Mouse (Mus musculus): Measurements from ENCODE around the gene Mis18a. TPM values are rescaled to one million over a fixed set of nuclear protein-coding genes. Genes with fewer than 3 reads are reported as not detected.
A peak's percentile ranks its signal among the peaks of the same experiment; 100 is the strongest.

Mis18a gene
- polyA plus RNA-seq, 1 experiment from 2014 or later: 25.8 TPM

DNA sequence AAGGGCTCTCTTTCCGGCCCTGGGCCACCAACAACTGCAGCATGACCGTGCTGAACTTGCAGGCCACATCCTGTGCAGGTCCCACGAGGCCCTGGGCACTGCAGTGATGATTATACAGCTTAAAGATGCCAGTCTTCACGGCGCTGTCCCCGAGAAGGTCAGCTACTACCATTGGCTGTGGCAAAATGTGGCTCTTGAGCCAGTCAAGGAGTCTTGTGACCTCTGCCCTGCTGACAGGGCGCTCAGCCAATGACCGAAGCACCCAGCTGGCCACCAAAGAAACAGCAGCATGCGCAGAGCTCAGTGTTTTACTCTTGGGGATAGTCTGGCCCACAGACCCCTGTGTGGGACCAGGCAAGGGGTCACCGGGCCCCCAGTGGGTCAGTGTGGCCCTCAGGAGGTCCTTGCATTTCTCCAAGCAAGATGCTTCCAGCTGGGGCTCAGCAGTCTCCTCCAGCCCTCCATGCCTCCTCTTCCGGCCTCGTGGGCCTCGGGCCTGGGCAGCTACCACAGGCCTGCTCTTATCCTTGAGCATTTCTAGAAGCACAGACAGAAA is 26.3 kb upstream of the Mis18a start:
- no peak for ATAC-seq (ENCODE audit: low FRiP score)
- no peaks in the 10 kb centered on the region for H3K9me3 ChIP-seq (ENCODE audit: control insufficient read depth, low read length)

DNA sequence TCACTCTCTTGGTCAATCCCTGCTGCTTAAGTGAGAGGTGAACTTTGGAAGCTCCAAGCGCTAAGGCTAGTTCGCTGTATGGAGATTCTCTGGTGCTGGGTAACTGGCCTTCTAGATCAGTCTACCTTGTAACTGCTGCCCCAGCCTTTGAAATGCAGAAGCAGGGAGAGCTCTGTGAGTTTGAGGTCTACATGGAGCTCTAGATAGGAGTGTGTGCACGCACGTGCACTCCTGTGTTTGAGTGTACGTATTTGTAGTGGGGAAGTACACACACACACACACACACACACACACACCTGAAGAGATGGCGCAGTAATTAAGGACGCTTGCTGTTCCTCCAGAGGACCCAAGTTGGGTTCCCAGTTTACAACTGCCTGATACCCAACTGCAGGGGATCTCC is 21.0 kb upstream of the Mis18a start:
- H3K9ac ChIP-seq: no peak overlapping the region
- H3K27ac ChIP-seq: no peak overlapping the region
- H3K27me3 ChIP-seq (ENCODE audit: control insufficient read depth, insufficient read depth, low read length): no peaks in the 10 kb centered on the region
- H3K36me3 ChIP-seq (replicated peaks; ENCODE audit: control insufficient read depth, insufficient read depth): peaks cover 24% of the 10 kb centered on the region
- H3K9me3 ChIP-seq (ENCODE audit: control insufficient read depth, low read length): no peaks in the 10 kb centered on the region
- WGBS: 95% methylated on average over 7 of the region's 7 CpGs
- no peak overlapping the region for H3K4me2 ChIP-seq (replicated peaks)
- DNase-seq (ENCODE audit: low spot score): no peak
- no peak overlapping the region for H3K4me3 ChIP-seq (replicated peaks; ENCODE audit: low read length)
- ATAC-seq (ENCODE audit: low FRiP score): no peak
- no peaks in the 10 kb centered on the region for H3K4me1 ChIP-seq (replicated peaks; ENCODE audit: control insufficient read depth, insufficient read depth, low read length)

More for the DNA sequence above, 26.3 kb upstream of the Mis18a start:
- H3K36me3 ChIP-seq (replicated peaks; ENCODE audit: control insufficient read depth, insufficient read depth): peaks cover 63% of the 10 kb centered on the region
- H3K4me1 ChIP-seq (replicated peaks; ENCODE audit: control insufficient read depth, insufficient read depth, low read length): no peaks in the 10 kb centered on the region
- H3K4me3 ChIP-seq (replicated peaks; ENCODE audit: low read length): no peak overlapping the region
- WGBS: 93% methylated on average over 13 of the region's 13 CpGs
- H3K4me2 ChIP-seq (replicated peaks): no peak overlapping the region
- no peak overlapping the region for H3K27ac ChIP-seq
- DNase-seq (ENCODE audit: low spot score): no peak
- H3K27me3 ChIP-seq (ENCODE audit: control insufficient read depth, insufficient read depth, low read length): no peaks in the 10 kb centered on the region
- no peak overlapping the region for H3K9ac ChIP-seq

DNA sequence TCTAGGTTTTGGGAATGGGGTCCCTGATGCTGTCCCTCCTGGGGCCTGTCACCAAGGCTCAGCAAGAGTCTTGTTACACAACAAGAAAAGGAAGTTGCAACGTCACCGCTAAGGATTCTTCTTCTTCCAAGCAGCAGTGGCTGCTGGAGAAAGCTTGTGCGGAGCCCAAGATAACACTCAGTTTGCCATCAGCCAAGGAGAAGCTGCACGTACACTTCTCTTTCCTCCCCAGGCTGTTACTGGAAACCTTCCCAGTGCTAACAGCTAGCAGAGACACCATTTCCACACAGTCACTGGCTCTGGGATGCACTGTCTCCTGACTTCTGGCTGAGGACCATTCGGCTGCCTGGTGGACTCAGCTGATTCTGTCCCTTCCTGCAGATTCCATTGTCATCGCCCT is 19.9 kb upstream of the Mis18a start:
- Histone ChIP-seq H3K9ac (no peak overlapping the region), H3K27me3 (ENCODE audit: control insufficient read depth, insufficient read depth, low read length) (no peaks in the 10 kb centered on the region), H3K4me2 (replicated peaks) (no peak overlapping the region), H3K4me3 (replicated peaks; ENCODE audit: low read length) (no peak overlapping the region), H3K36me3 (replicated peaks; ENCODE audit: control insufficient read depth, insufficient read depth) (peaks cover 14% of the 10 kb centered on the region), H3K27ac (no peak overlapping the region), H3K9me3 (ENCODE audit: control insufficient read depth, low read length) (no peaks in the 10 kb centered on the region), H3K4me1 (replicated peaks; ENCODE audit: control insufficient read depth, insufficient read depth, low read length) (0 out of 2 replicates have a peak, but pooled peaks cover 4% of the 10 kb centered on the region)
- ATAC-seq (ENCODE audit: low FRiP score) (no peak), DNase-seq (ENCODE audit: low spot score) (no peak)
- 92% methylated on average over 6 of the region's 6 CpGs for WGBS

DNA sequence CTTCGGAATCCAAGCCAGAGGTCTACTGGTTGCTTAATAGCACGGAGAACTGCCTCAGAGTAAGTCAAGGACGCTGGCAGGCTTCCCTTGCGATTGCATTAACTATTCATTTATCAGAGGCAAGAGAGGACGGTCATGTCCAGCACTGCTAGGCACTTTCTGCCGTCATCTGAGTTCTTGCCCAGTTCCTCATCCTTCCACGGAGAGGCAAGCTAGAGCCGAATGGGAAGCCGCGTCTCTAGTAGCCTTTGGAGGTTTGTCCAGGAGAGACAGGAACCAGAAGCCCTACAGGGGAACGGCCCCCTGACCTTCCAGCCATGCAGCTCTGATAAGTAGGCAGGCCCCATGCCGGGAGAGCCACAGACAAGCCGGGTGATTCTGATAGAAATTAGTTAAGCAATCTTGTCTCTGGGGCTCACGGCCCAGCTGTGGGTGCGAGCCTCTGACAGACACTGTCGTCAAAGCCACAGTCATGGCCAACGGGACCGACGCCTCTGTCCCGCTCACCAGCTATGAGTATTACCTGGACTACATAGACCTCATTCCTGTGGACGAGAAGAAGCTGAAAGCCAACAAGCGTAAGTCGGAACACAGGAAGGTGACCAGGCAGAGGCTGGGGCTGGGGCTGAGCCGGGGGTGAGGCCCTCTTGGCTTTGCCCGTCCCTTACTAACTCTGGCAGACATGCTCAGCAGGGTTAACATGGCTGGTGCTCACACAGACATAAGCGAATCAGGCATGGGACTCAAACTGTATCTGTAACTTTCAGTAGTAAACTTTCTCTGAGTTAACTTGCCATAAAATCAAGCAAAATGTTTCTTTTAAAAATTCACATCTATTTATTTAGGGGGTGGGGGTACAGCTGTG is 11.1 kb upstream of the Mis18a start, which contains the start of gene Mrap:
Gene Mrap, plus strand, starts transcription at position 116 of the 865 bp plus-strand sequence.
- WGBS: 86% methylated on average over 26 of the region's 26 CpGs
- Histone ChIP-seq H3K9me3 (ENCODE audit: control insufficient read depth, low read length) (no peaks in the 10 kb centered on the region), H3K27ac (no peak within 1 kb of the TSS), H3K4me3 (replicated peaks; ENCODE audit: low read length) (no peak within 1 kb of the TSS), H3K4me1 (replicated peaks; ENCODE audit: control insufficient read depth, insufficient read depth, low read length) (peaks cover 11% of the 10 kb centered on the region), H3K9ac (no peak within 1 kb of the TSS), H3K4me2 (replicated peaks) (no peak within 1 kb of the TSS), H3K36me3 (replicated peaks; ENCODE audit: control insufficient read depth, insufficient read depth) (no peaks in the 10 kb centered on the region), H3K27me3 (ENCODE audit: control insufficient read depth, insufficient read depth, low read length) (no peaks in the 10 kb centered on the region)
- DNase-seq (ENCODE audit: low spot score) (no peak), ATAC-seq (ENCODE audit: low FRiP score) (no peak)

DNA sequence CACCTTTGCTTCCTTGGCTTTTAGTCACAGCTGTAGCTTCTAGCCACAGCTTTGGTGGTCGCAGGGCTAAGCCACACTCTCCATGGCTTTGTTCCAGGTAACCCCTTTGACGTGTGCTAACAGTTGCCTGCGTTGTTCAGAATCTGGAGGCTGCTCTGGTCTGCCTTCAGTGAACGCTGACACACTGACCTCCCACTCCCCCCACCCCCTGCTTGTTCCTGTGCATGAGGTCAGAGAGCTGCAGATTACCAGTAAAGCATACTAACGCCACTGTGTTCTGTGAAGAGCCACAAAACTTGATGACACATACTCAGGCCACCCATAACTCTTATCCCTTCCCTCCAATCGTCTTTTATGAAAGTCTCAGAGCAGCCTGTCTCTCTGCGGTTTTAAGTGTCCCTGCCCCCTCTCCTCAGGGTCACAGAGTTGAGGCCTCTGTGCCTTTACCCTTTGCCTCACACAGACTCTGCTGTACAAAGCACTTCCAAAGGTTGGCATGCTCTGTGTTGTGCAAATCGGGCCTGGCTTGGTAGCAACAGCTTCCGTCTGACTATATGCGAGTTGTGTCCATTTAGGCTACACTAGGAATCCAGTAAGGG is 9.6 kb upstream of the Mis18a start:
- Histone ChIP-seq H3K36me3 (replicated peaks; ENCODE audit: control insufficient read depth, insufficient read depth) (no peaks in the 10 kb centered on the region), H3K4me1 (replicated peaks; ENCODE audit: control insufficient read depth, insufficient read depth, low read length) (peaks cover 6% of the 10 kb centered on the region), H3K9me3 (ENCODE audit: control insufficient read depth, low read length) (no peaks in the 10 kb centered on the region), H3K27ac (no peak overlapping the region), H3K9ac (no peak overlapping the region), H3K4me2 (replicated peaks) (no peak overlapping the region), H3K27me3 (ENCODE audit: control insufficient read depth, insufficient read depth, low read length) (no peaks in the 10 kb centered on the region), H3K4me3 (replicated peaks; ENCODE audit: low read length) (no peak overlapping the region)
- 79% methylated on average over 10 of the region's 10 CpGs for WGBS
- no peak for DNase-seq (ENCODE audit: low spot score)
- no peak for ATAC-seq (ENCODE audit: low FRiP score)

DNA sequence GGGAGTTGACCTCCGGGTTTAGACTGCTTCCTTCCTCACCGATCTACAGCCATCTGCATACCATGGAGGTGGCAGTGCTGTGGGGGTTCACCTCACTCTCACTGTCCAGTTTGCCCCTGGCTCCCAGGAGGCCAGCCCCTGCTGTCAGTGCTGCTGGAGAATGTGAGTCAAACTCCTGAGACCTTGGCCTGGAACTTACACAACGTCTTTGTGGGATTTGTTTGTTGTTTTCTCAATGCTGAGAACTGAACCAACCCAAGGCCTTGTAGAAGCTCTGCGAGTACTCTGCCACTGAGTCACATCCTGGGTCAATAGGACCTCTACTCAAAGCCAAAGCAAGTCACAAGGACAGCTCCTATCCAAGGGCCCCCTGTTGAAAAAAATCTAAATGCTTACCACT is 8.4 kb upstream of the Mis18a start:
- H3K9ac ChIP-seq: no peak overlapping the region
- H3K4me3 ChIP-seq (replicated peaks; ENCODE audit: low read length): no peak overlapping the region
- H3K4me1 ChIP-seq (replicated peaks; ENCODE audit: control insufficient read depth, insufficient read depth, low read length): no peaks in the 10 kb centered on the region
- 0 out of 2 replicates have a peak, but pooled peaks cover 5% of the 10 kb centered on the region for H3K9me3 ChIP-seq (ENCODE audit: control insufficient read depth, low read length)
- DNase-seq (ENCODE audit: low spot score): no peak
- H3K4me2 ChIP-seq (replicated peaks): no peak overlapping the region
- H3K27me3 ChIP-seq (ENCODE audit: control insufficient read depth, insufficient read depth, low read length): no peaks in the 10 kb centered on the region
- no peaks in the 10 kb centered on the region for H3K36me3 ChIP-seq (replicated peaks; ENCODE audit: control insufficient read depth, insufficient read depth)
- H3K27ac ChIP-seq: no peak overlapping the region
- 82% methylated on average over 4 of the region's 4 CpGs for WGBS
- ATAC-seq (ENCODE audit: low FRiP score): no peak

DNA sequence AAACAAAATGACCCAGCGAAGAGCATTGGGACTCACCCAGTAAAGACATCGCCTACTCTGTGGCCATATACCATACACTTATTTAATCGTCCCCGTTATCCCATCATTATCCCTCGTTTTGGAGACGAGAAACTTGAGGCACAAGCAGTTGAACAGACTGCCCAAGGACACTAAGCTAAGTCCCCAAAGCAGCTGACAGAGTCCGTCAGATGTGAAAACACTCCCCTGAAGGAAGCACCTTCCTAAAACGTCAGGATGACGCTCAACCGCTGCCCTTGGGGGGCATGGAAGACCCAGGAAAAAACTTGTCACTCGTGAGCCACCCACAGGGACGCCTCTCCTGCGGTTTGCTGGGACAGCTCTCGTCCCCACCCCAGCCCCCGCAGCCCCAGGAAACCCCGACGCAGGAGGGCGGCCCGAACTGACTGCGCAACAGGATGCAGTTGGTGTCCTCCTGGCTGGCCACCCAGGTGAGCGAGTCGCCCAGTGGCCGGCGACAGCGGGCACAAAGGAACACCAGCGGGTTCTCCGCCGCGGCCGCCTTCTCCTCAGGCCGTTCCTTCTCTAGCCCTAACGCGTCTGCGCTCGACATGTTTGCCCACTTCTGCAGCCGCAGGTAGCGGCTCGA is 490 bp downstream of the Mis18a start:
- peak overlapping the region; percentile 51 for H3K9ac ChIP-seq
- no peak overlapping the region for H3K27ac ChIP-seq
- H3K4me2 ChIP-seq (replicated peaks): peak overlapping the region; percentile 89
- ATAC-seq (ENCODE audit: low FRiP score) (peak; percentile 57; the same call in 1 of the 2 replicates), DNase-seq (ENCODE audit: low spot score) (no peak)
- H3K36me3 ChIP-seq (replicated peaks; ENCODE audit: control insufficient read depth, insufficient read depth): no peaks in the 10 kb centered on the region; the same call in 1 of the 2 replicates
- peaks cover 4% of the 10 kb centered on the region for H3K4me1 ChIP-seq (replicated peaks; ENCODE audit: control insufficient read depth, insufficient read depth, low read length)
- 7% methylated on average over 38 of the region's 38 CpGs for WGBS
- H3K9me3 ChIP-seq (ENCODE audit: control insufficient read depth, low read length): 0 out of 2 replicates have a peak, but pooled peaks cover 5% of the 10 kb centered on the region
- peak overlapping the region; percentile 57 for H3K4me3 ChIP-seq (replicated peaks; ENCODE audit: low read length)
- no peaks in the 10 kb centered on the region for H3K27me3 ChIP-seq (ENCODE audit: control insufficient read depth, insufficient read depth, low read length)

DNA sequence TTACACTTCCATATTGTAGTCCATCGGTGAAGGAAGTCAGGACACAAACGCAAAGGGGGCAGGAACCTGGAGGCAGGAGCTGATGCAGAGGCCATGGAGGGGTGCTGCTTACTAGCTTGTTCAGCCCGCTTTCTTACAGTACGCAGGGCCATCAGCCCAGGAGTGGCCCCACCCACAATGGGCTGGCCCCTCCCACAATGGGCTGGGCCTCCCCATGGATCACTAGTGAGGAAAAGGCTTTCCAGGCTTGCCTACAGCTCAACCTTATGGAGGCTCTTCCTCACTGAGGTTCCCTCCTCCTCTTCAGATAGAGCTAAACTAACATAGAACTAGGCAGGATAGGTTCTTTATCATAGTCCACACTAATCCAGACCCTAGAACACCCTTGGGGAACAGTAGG is 3.2 kb downstream of the Mis18a start:
- WGBS: 93% methylated on average over 4 of the region's 4 CpGs
- Histone ChIP-seq H3K4me3 (replicated peaks; ENCODE audit: low read length) (no peak overlapping the region), H3K9me3 (ENCODE audit: control insufficient read depth, low read length) (no peaks in the 10 kb centered on the region)

DNA sequence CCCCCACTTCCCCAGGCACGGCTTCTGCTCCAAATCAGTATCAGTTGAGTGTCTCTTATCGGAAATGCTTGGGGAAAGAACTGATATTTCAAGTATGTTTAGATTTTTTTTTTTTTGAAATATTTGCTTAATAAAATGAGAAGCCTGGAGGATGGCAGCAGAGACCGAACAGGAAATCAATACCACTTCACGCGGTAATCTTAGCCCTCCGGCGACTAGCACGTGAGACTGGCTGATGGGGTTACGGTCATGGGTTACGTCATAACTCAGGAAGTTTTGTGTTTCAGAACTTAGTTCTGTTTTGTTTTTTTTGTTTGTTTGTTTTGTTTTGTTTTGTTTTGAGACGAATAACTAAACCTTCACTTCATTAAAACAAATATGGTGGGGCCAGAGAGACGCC is 16.9 kb downstream of the Mis18a start:
- 53% methylated on average over 12 of the region's 12 CpGs for WGBS

More for the DNA sequence above, 3.2 kb downstream of the Mis18a start:
- H3K4me2 ChIP-seq (replicated peaks): no peak overlapping the region
- ATAC-seq (ENCODE audit: low FRiP score) (no peak), DNase-seq (ENCODE audit: low spot score) (no peak)
- peaks cover 4% of the 10 kb centered on the region for H3K4me1 ChIP-seq (replicated peaks; ENCODE audit: control insufficient read depth, insufficient read depth, low read length)
- H3K27ac ChIP-seq: no peak overlapping the region
- H3K36me3 ChIP-seq (replicated peaks; ENCODE audit: control insufficient read depth, insufficient read depth): peaks cover 12% of the 10 kb centered on the region; the same call in 1 of the 2 replicates
- no peak overlapping the region for H3K9ac ChIP-seq
- H3K27me3 ChIP-seq (ENCODE audit: control insufficient read depth, insufficient read depth, low read length): no peaks in the 10 kb centered on the region

More for the DNA sequence above, 16.9 kb downstream of the Mis18a start:
- DNase-seq (ENCODE audit: low spot score) (no peak), ATAC-seq (ENCODE audit: low FRiP score) (no peak)
- Histone ChIP-seq H3K27me3 (ENCODE audit: control insufficient read depth, insufficient read depth, low read length) (no peaks in the 10 kb centered on the region), H3K4me2 (replicated peaks) (peak overlapping the region; percentile 63), H3K36me3 (replicated peaks; ENCODE audit: control insufficient read depth, insufficient read depth) (no peaks in the 10 kb centered on the region), H3K27ac (peak overlapping the region; percentile 86), H3K9ac (peak overlapping the region; percentile 64), H3K4me1 (replicated peaks; ENCODE audit: control insufficient read depth, insufficient read depth, low read length) (peaks cover 27% of the 10 kb centered on the region), H3K9me3 (ENCODE audit: control insufficient read depth, low read length) (no peaks in the 10 kb centered on the region), H3K4me3 (replicated peaks; ENCODE audit: low read length) (peak overlapping the region; percentile 26)

Data from hindbrain, embryonic 14.5 days (tissue).